In the genomic region with DNA sequence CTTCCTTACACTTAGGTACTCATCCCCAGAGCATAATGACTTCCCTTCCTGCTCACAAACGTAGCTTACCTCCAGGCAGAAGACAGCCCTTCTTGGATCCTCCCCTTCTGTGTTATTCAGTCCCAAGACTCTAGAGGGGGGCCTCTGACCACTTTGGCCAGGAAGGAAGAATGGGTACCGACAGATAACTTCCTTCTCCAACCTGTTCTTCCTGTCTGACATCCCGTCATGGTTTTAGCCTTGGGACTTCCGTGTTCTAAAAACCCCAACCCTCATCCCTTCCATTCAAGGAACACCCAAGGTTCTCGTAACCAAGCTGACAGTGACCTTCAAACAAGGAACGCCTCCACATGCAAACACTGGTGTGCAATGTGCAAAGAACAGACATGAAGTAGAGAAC, we compare ENCODE assay signal across 8 mouse cellular contexts. TPM values are rescaled to one million over a fixed set of nuclear protein-coding genes. Genes with fewer than 3 reads are reported as not detected.
DNase-seq lines count a peak whose midpoint lies in the region; ATAC-seq and TF ChIP-seq lines count a peak whose summit lies in the region.

A gene (minus strand): TSS at position 168 of the 400 bp plus-strand sequence.

- H3K27ac ChIP-seq in testis, adult 2 months (ENCODE audit: control insufficient read depth, insufficient read depth, low read depth, low read length): peak within 1 kb of the TSS; percentile 69
- peak within 1 kb of the TSS; percentile 91 for H3K27ac ChIP-seq in embryonic facial prominence, embryonic 15.5 days (replicated peaks)
- H3K27ac ChIP-seq in heart, embryonic 13.5 days (replicated peaks): peak within 1 kb of the TSS; percentile 91
- H3K27ac ChIP-seq in limb, embryonic 12.5 days: peak within 1 kb of the TSS; percentile 59; the same call in 1 of the 2 replicates
- H3K27ac ChIP-seq in midbrain, embryonic 16.5 days (ENCODE audit: low read length): peak within 1 kb of the TSS; percentile 64

- peaks cover 21% of the 10 kb centered on the region for H3K4me1 ChIP-seq in testis, adult 2 months (ENCODE audit: control insufficient read depth, insufficient read depth, low read length)
- H3K4me1 ChIP-seq in embryonic facial prominence, embryonic 15.5 days: peaks cover 14% of the 10 kb centered on the region
- H3K4me1 ChIP-seq in heart, embryonic 13.5 days: peaks cover 16% of the 10 kb centered on the region
- H3K4me1 ChIP-seq in limb, embryonic 12.5 days (replicated peaks): peaks cover 10% of the 10 kb centered on the region; the same call in 1 of the 2 replicates
- peaks cover 22% of the 10 kb centered on the region for H3K4me1 ChIP-seq in midbrain, embryonic 16.5 days (ENCODE audit: control insufficient read depth, insufficient read depth, low read length)

- ATAC-seq in embryonic facial prominence, embryonic 15.5 days (ENCODE audit: insufficient number of reproducible peaks, low FRiP score, low TSS enrichment, low read depth): no peak
- no peak for ATAC-seq in heart, embryonic 13.5 days (ENCODE audit: extremely low read depth, insufficient number of reproducible peaks, low FRiP score, low TSS enrichment)
- no peak for ATAC-seq in limb, embryonic 12.5 days (ENCODE audit: insufficient number of reproducible peaks, insufficient read depth, low FRiP score, low TSS enrichment, low read depth)
- no peak for ATAC-seq in midbrain, embryonic 16.5 days

- no peak for TF ChIP-seq CTCF in testis, adult 2 months (IDR thresholded peaks at IDR 0.05; ENCODE audit: control insufficient read depth, insufficient read depth, insufficient replicate concordance, low read depth, low read length)

- 63% methylated on average over 6 of the region's 6 CpGs for WGBS in embryonic facial prominence, embryonic 15.5 days
- WGBS in heart, embryonic 13.5 days: 70% methylated on average over 6 of the region's 6 CpGs
- 83% methylated on average over 6 of the region's 6 CpGs for WGBS in limb, embryonic 12.5 days
- WGBS in midbrain, embryonic 16.5 days: 81% methylated on average over 6 of the region's 6 CpGs

- H3K27me3 ChIP-seq in testis, adult 2 months (ENCODE audit: control insufficient read depth, insufficient read depth, low read length): no peaks in the 10 kb centered on the region
- H3K27me3 ChIP-seq in embryonic facial prominence, embryonic 15.5 days: no peaks in the 10 kb centered on the region
- no peaks in the 10 kb centered on the region; the same call in 1 of the 2 replicates for H3K27me3 ChIP-seq in heart, embryonic 13.5 days (replicated peaks)
- H3K27me3 ChIP-seq in limb, embryonic 12.5 days: no peaks in the 10 kb centered on the region
- no peaks in the 10 kb centered on the region for H3K27me3 ChIP-seq in midbrain, embryonic 16.5 days (ENCODE audit: control insufficient read depth, insufficient read depth, low read depth, low read length)

- H3K36me3 ChIP-seq in testis, adult 2 months (ENCODE audit: control insufficient read depth, insufficient read depth, low read length): no peaks in the 10 kb centered on the region
- peaks cover 3% of the 10 kb centered on the region for H3K36me3 ChIP-seq in embryonic facial prominence, embryonic 15.5 days
- 0 out of 2 replicates have a peak, but pooled peaks cover 6% of the 10 kb centered on the region for H3K36me3 ChIP-seq in heart, embryonic 13.5 days
- H3K36me3 ChIP-seq in limb, embryonic 12.5 days: no peaks in the 10 kb centered on the region
- H3K36me3 ChIP-seq in midbrain, embryonic 16.5 days (ENCODE audit: control insufficient read depth, insufficient read depth, low read length): 0 out of 2 replicates have a peak, but pooled peaks cover 2% of the 10 kb centered on the region

- no peaks in the 10 kb centered on the region for H3K9me3 ChIP-seq in embryonic facial prominence, embryonic 15.5 days (replicated peaks)
- no peaks in the 10 kb centered on the region for H3K9me3 ChIP-seq in heart, embryonic 13.5 days
- H3K9me3 ChIP-seq in limb, embryonic 12.5 days: 0 out of 2 replicates have a peak, but pooled peaks cover 3% of the 10 kb centered on the region
- H3K9me3 ChIP-seq in midbrain, embryonic 16.5 days (replicated peaks; ENCODE audit: control insufficient read depth, low read length, poor library complexity, severe bottlenecking): no peaks in the 10 kb centered on the region

- no peak for DNase-seq in testis, postnatal 14 days (ENCODE audit: low spot score)
- no peak for DNase-seq in ovary, postnatal 10 days (ENCODE audit: low spot score)
- DNase-seq in thymus, adult 18-20 months: no peak

- peak within 1 kb of the TSS; percentile 80 for H3K4me2 ChIP-seq in embryonic facial prominence, embryonic 15.5 days (replicated peaks)
- peak within 1 kb of the TSS; percentile 91 for H3K4me2 ChIP-seq in heart, embryonic 13.5 days
- H3K4me2 ChIP-seq in limb, embryonic 12.5 days: peak within 1 kb of the TSS; percentile 81
- H3K4me2 ChIP-seq in midbrain, embryonic 16.5 days (ENCODE audit: low read length): peak within 1 kb of the TSS; percentile 47

- H3K4me3 ChIP-seq in testis, adult 2 months (ENCODE audit: control insufficient read depth, low read depth, low read length): peak within 1 kb of the TSS; percentile 79
- H3K4me3 ChIP-seq in embryonic facial prominence, embryonic 15.5 days (replicated peaks): peak within 1 kb of the TSS; percentile 55
- peak within 1 kb of the TSS; percentile 67 for H3K4me3 ChIP-seq in heart, embryonic 13.5 days
- H3K4me3 ChIP-seq in limb, embryonic 12.5 days (replicated peaks): peak within 1 kb of the TSS; percentile 50
- peak within 1 kb of the TSS; percentile 24 for H3K4me3 ChIP-seq in midbrain, embryonic 16.5 days (ENCODE audit: low read depth, low read length)

- TF ChIP-seq POLR2A in testis, adult 2 months (IDR thresholded peaks at IDR 0.05; ENCODE audit: control insufficient read depth, low read depth, low read length): no peak

- H3K9ac ChIP-seq in embryonic facial prominence, embryonic 15.5 days: peak within 1 kb of the TSS; percentile 53
- peak within 1 kb of the TSS; percentile 96 for H3K9ac ChIP-seq in heart, embryonic 13.5 days
- peak within 1 kb of the TSS; percentile 83 for H3K9ac ChIP-seq in limb, embryonic 12.5 days (replicated peaks)
- peak within 1 kb of the TSS; percentile 47 for H3K9ac ChIP-seq in midbrain, embryonic 16.5 days (ENCODE audit: low read depth, low read length)

RNA-seq across cellular contexts. Expression of the gene that starts here (rescaled TPM):
- 1.3 and 1.6 TPM in 2 replicates for polyA plus RNA-seq in testis, adult 2 months (2012; rRNA removed)
- 13.4 and 14.6 TPM in 2 replicates for polyA plus RNA-seq in embryonic facial prominence, embryonic 15.5 days (2015; fragmentation: Nextera tagmentation; extraction: Ambion mirVana)
- polyA plus RNA-seq in heart, embryonic 13.5 days (2015; fragmentation: Nextera tagmentation; extraction: Ambion mirVana): 5.6 and 5.9 TPM in 2 replicates
- 5.3 and 6.7 TPM in 2 replicates for polyA plus RNA-seq in limb, embryonic 12.5 days (2016; fragmentation: Nextera tagmentation; extraction: Ambion mirVana)
- 5.1 and 6.1 TPM in 2 replicates for polyA plus RNA-seq in midbrain, embryonic 16.5 days (2015; fragmentation: Nextera tagmentation; extraction: Ambion mirVana)

Comparison
In these comparisons a context has a peak if more than half of its experiments do, and no peak if none do; other contexts are left out.
1. H3K4me3 ChIP-seq: peak in every context shown above with its lines; median percentile 79 in testis, adult 2 months; 67 in heart, embryonic 13.5 days; 55 in embryonic facial prominence, embryonic 15.5 days; 50 in limb, embryonic 12.5 days; 24 in midbrain, embryonic 16.5 days.